Mouse (Mus musculus): ENCODE data around the gene Gjc3. TPM values are rescaled to one million over a fixed set of nuclear protein-coding genes. Genes with fewer than 3 reads are reported as not detected.

The Gjc3 gene
- total and polyA plus RNA-seq, 3 experiments, result not detected

DNA sequence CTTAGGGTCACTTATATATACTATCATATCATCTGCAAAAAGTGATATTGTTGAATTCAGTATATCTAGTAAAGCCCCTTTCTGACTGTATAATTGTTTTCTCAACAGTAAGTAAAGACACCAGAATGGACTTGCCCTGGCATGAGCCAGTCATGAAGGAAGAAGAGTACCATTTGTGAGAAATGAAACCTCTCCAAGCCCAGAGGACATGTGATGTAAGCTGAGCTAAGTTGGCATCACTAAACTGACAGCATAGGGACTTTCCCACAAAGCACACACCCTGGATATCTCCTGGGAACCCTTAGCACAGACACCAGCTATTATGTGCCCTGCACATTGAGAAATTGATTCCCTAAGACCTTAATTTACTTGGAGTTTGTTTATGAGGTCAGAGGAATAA, 15.6 kb downstream of the Gjc3 start (continued):
- TF ChIP-seq ZKSCAN1 (IDR thresholded peaks at IDR 0.05; ENCODE audit: borderline replicate concordance, low read depth, low read length) (no peak), NRF1 (IDR thresholded peaks at IDR 0.05; ENCODE audit: low read depth, low read length) (no peak), CHD2 (IDR thresholded peaks at IDR 0.05; ENCODE audit: low read length) (no peak), RCOR1 (conservative IDR thresholded peaks at IDR 0.05; ENCODE audit: low read depth, low read length) (no peak), EP300 (IDR thresholded peaks at IDR 0.05; ENCODE audit: low read length) (peak; percentile 53), CHD1 (IDR thresholded peaks at IDR 0.05; ENCODE audit: low read depth, low read length) (no peak), SMC3 (IDR thresholded peaks at IDR 0.05; ENCODE audit: low read depth, low read length) (no peak), POLR2AphosphoS2 (IDR thresholded peaks at IDR 0.05; ENCODE audit: low read depth, low read length) (no peak), GABPA (IDR thresholded peaks at IDR 0.05; ENCODE audit: insufficient replicate concordance, low read depth, low read length) (no peak), E2F4 (IDR thresholded peaks at IDR 0.05; ENCODE audit: insufficient replicate concordance, low read depth, low read length) (no peak), KAT2A (IDR thresholded peaks at IDR 0.05; ENCODE audit: insufficient replicate concordance, low read length) (no peak), HCFC1 (IDR thresholded peaks at IDR 0.05; ENCODE audit: low read depth, low read length) (no peak), BHLHE40 (IDR thresholded peaks at IDR 0.05; ENCODE audit: low read depth, low read length) (0 out of 2 replicates have a peak, but pooled peaks have one; percentile 15), RAD21 (IDR thresholded peaks at IDR 0.05; ENCODE audit: low read depth, low read length) (no peak), MAFK (IDR thresholded peaks at IDR 0.05; ENCODE audit: insufficient replicate concordance, low read length) (no peak), NELFE (IDR thresholded peaks at IDR 0.05; ENCODE audit: low read depth, low read length) (no peak), ZMIZ1 (IDR thresholded peaks at IDR 0.05; ENCODE audit: low read depth, low read length) (no peak), USF2 (conservative IDR thresholded peaks at IDR 0.05; ENCODE audit: low read depth, low read length) (no peak), MYC (IDR thresholded peaks at IDR 0.05; ENCODE audit: low read depth, low read length) (no peak), ZC3H11A (IDR thresholded peaks at IDR 0.05; ENCODE audit: low read depth, low read length) (no peak), JUND (conservative IDR thresholded peaks at IDR 0.05; ENCODE audit: low read depth, low read length) (no peak)

DNA sequence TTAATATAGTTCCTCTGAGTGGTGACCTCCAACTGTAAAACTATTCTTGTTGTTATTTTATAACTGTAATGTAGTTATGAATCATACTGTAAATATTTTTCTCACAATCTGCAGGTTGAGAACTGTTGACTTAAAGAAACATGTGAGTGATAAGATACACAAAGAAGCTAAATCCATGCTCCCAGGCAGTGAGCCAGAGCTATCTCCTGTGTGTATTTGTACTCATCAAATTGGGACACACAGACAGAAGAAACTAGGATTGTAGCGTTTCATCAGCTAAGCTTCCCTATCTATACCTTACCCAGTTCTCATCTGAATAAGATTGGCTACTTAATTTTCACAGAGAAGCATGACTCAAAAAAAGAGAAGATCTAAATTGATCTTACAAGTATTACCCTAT, 19.8 kb downstream of the Gjc3 start:
- peaks cover 2 to 19% of the 10 kb centered on the region in 2 experiments; a peak in 2 of 4 replicates for H3K4me1 ChIP-seq (ENCODE audit: control insufficient read depth in 1 of 2, insufficient read depth in 2 of 2)
- dilution Hi-C loops (cut with MboI; ENCODE audit: extremely low pct_ligation_motif_present, extremely low pct_unique_long_range_greater_than_20kb, low sequenced_read_pairs), result no loop called here
- no peak for DNase-seq (ENCODE audit: extremely low read depth)
- H3K27ac ChIP-seq (ENCODE audit: insufficient read depth, low read depth), result no peak overlapping the region
- TF ChIP-seq ZMIZ1 (IDR thresholded peaks at IDR 0.05; ENCODE audit: low read depth, low read length), result no peak
- no peak for TF ChIP-seq USF1 (IDR thresholded peaks at IDR 0.05; ENCODE audit: low read depth, low read length)
- no peak for TF ChIP-seq MAX (IDR thresholded peaks at IDR 0.05; ENCODE audit: low read length)
- TF ChIP-seq MAFK (IDR thresholded peaks at IDR 0.05; ENCODE audit: insufficient replicate concordance, low read length), result no peak
- TF ChIP-seq JUND (conservative IDR thresholded peaks at IDR 0.05; ENCODE audit: low read depth, low read length), result no peak
- H3K4me3 ChIP-seq (replicated peaks in 1 of 3; ENCODE audit: low read depth in 2 of 3, low read length in 2 of 3, poor library complexity in 1 of 3), result no peak overlapping the region
- H3K79me2 ChIP-seq (replicated peaks; ENCODE audit: control insufficient read depth, extremely low read depth, insufficient read depth, poor library complexity, severe bottlenecking), result no peaks in the 10 kb centered on the region
- H3K27me3 ChIP-seq (replicated peaks), result peaks cover 2% of the 10 kb centered on the region
- no peak overlapping the region for H3K4me2 ChIP-seq (ENCODE audit: insufficient read depth, low read depth, poor library complexity, severe bottlenecking)
- H3K9ac ChIP-seq (ENCODE audit: insufficient read depth, low read depth), result no peak overlapping the region
- H3K36me3 ChIP-seq (replicated peaks in 1 of 2; ENCODE audit: control insufficient read depth in 1 of 2, insufficient read depth in 1 of 2, low read length in 1 of 2), result no peaks in the 10 kb centered on the region
- in situ Hi-C loops (cut with MboI; ENCODE audit: low pct_ligation_motif_present, low pct_unique_long_range_greater_than_20kb, low sequenced_read_pairs), result no loop called here
- no peaks in the 10 kb centered on the region for H3K9me3 ChIP-seq (replicated peaks; ENCODE audit: low read length)

All from CH12.LX (cell line).